Mouse (Mus musculus): Measurements from ENCODE around the gene F3.

DNA sequence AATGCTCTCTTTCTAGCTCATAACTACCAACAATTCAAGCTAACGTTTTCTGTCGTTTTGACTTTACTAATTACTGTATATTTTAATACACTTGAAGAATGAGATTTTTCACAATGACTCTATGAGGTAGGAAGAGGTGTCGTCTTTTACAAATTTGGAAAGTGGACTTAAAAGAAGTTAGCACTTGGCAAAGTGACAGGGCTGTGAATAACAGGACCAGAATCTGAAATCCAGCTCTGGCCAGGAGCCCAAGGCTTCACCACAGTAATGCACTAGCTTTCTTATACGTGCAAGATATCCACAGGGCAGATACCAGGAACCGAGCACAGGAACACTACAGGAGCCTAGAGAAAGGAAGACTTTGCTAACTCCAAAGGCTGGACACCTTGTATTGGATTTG, 17.2 kb upstream of the F3 start:
- TF ChIP-seq CTCF (IDR thresholded peaks at IDR 0.05) = no peak
- no peak for TF ChIP-seq EP300 (IDR thresholded peaks at IDR 0.05)

Data from lung, postnatal 0 days (tissue).